Mouse (Mus musculus): ENCODE results near the gene Svbp. TPM values are rescaled to one million over a fixed set of nuclear protein-coding genes. Genes with fewer than 3 reads are reported as not detected.

Gene Svbp
- polyA plus RNA-seq, 1 experiment from 2014 or later = 301 TPM

- Histone ChIP-seq H3K9ac (ENCODE audit: low read length) (no peak overlapping the region), H3K4me3 (ENCODE audit: low read depth, low read length) (no peak overlapping the region), H3K36me3 (ENCODE audit: control insufficient read depth, insufficient read depth, low read length) (no peaks in the 10 kb centered on the region), H3K27me3 (replicated peaks; ENCODE audit: control insufficient read depth, insufficient read depth, low read length) (no peaks in the 10 kb centered on the region), H3K4me1 (ENCODE audit: control insufficient read depth, insufficient read depth, low read length) (no peaks in the 10 kb centered on the region), H3K9me3 (replicated peaks; ENCODE audit: control insufficient read depth, low read length) (no peaks in the 10 kb centered on the region), H3K27ac (ENCODE audit: low read depth, low read length) (no peak overlapping the region), H3K4me2 (ENCODE audit: low read length) (no peak overlapping the region)
- 85% methylated on average over 4 of the region's 4 CpGs for WGBS
- no peak for DNase-seq (ENCODE audit: low spot score)
- no peak for ATAC-seq
Observed at GRCm38 (mm10) chr4:119185771-119186170, 9.3 kb upstream of the Svbp start.

GRCm38 (mm10) chr4:119188060-119188785 is 6.9 kb upstream of the Svbp start:
- Histone ChIP-seq H3K4me2 (ENCODE audit: low read length) (no peak overlapping the region), H3K27ac (ENCODE audit: low read depth, low read length) (no peak overlapping the region), H3K4me3 (ENCODE audit: low read depth, low read length) (no peak overlapping the region), H3K27me3 (replicated peaks; ENCODE audit: control insufficient read depth, insufficient read depth, low read length) (no peaks in the 10 kb centered on the region), H3K4me1 (ENCODE audit: control insufficient read depth, insufficient read depth, low read length) (no peaks in the 10 kb centered on the region), H3K36me3 (ENCODE audit: control insufficient read depth, insufficient read depth, low read length) (no peaks in the 10 kb centered on the region), H3K9me3 (replicated peaks; ENCODE audit: control insufficient read depth, low read length) (no peaks in the 10 kb centered on the region), H3K9ac (ENCODE audit: low read length) (no peak overlapping the region)
- WGBS = 61% methylated on average over 11 of the region's 11 CpGs
- DNase-seq (ENCODE audit: low spot score) (no peak), ATAC-seq (no peak)

- WGBS = 64% methylated on average over 6 of the region's 6 CpGs
Observed at GRCm38 (mm10) chr4:119189392-119189791, 5.7 kb upstream of the Svbp start.

GRCm38 (mm10) chr4:119189864-119190263 is 5.2 kb upstream of the Svbp start, which contains the start of gene Ermap:
Ermap (minus strand) TSS chr4:119190011.
- no peak within 1 kb of the TSS for H3K4me2 ChIP-seq (ENCODE audit: low read length)
- H3K27ac ChIP-seq (ENCODE audit: low read depth, low read length) = no peak within 1 kb of the TSS
- no peaks in the 10 kb centered on the region for H3K9me3 ChIP-seq (replicated peaks; ENCODE audit: control insufficient read depth, low read length)
- H3K4me3 ChIP-seq (ENCODE audit: low read depth, low read length) = no peak within 1 kb of the TSS
- H3K4me1 ChIP-seq (ENCODE audit: control insufficient read depth, insufficient read depth, low read length) = no peaks in the 10 kb centered on the region
- DNase-seq (ENCODE audit: low spot score) (no peak), ATAC-seq (no peak)
- no peak within 1 kb of the TSS for H3K9ac ChIP-seq (ENCODE audit: low read length)
- WGBS = 73% methylated on average over 6 of the region's 6 CpGs
- H3K27me3 ChIP-seq (replicated peaks; ENCODE audit: control insufficient read depth, insufficient read depth, low read length) = no peaks in the 10 kb centered on the region
- H3K36me3 ChIP-seq (ENCODE audit: control insufficient read depth, insufficient read depth, low read length) = no peaks in the 10 kb centered on the region

More at GRCm38 (mm10) chr4:119189392-119189791, 5.7 kb upstream of the Svbp start:
- Histone ChIP-seq H3K36me3 (ENCODE audit: control insufficient read depth, insufficient read depth, low read length) (no peaks in the 10 kb centered on the region), H3K4me1 (ENCODE audit: control insufficient read depth, insufficient read depth, low read length) (no peaks in the 10 kb centered on the region), H3K4me3 (ENCODE audit: low read depth, low read length) (no peak overlapping the region), H3K4me2 (ENCODE audit: low read length) (no peak overlapping the region), H3K27ac (ENCODE audit: low read depth, low read length) (no peak overlapping the region), H3K9ac (ENCODE audit: low read length) (no peak overlapping the region), H3K27me3 (replicated peaks; ENCODE audit: control insufficient read depth, insufficient read depth, low read length) (no peaks in the 10 kb centered on the region), H3K9me3 (replicated peaks; ENCODE audit: control insufficient read depth, low read length) (no peaks in the 10 kb centered on the region)
- ATAC-seq (no peak), DNase-seq (ENCODE audit: low spot score) (no peak)

GRCm38 (mm10) chr4:119190618-119191017 is 4.5 kb upstream of the Svbp start:
- 88% methylated on average over 8 of the region's 8 CpGs for WGBS
- no peak overlapping the region for H3K4me3 ChIP-seq (ENCODE audit: low read depth, low read length)
- no peaks in the 10 kb centered on the region for H3K9me3 ChIP-seq (replicated peaks; ENCODE audit: control insufficient read depth, low read length)
- no peak overlapping the region for H3K9ac ChIP-seq (ENCODE audit: low read length)
- H3K4me2 ChIP-seq (ENCODE audit: low read length) = no peak overlapping the region
- no peak for ATAC-seq
- no peak for DNase-seq (ENCODE audit: low spot score)
- H3K27ac ChIP-seq (ENCODE audit: low read depth, low read length) = no peak overlapping the region
- H3K36me3 ChIP-seq (ENCODE audit: control insufficient read depth, insufficient read depth, low read length) = no peaks in the 10 kb centered on the region
- no peaks in the 10 kb centered on the region for H3K4me1 ChIP-seq (ENCODE audit: control insufficient read depth, insufficient read depth, low read length)
- no peaks in the 10 kb centered on the region for H3K27me3 ChIP-seq (replicated peaks; ENCODE audit: control insufficient read depth, insufficient read depth, low read length)

- 74% methylated on average over 3 of the region's 3 CpGs for WGBS
- no peaks in the 10 kb centered on the region for H3K9me3 ChIP-seq (replicated peaks; ENCODE audit: control insufficient read depth, low read length)
- H3K27ac ChIP-seq (ENCODE audit: low read depth, low read length) = no peak overlapping the region
- no peak for DNase-seq (ENCODE audit: low spot score)
- no peak for ATAC-seq
- no peaks in the 10 kb centered on the region for H3K27me3 ChIP-seq (replicated peaks; ENCODE audit: control insufficient read depth, insufficient read depth, low read length)
- H3K9ac ChIP-seq (ENCODE audit: low read length) = no peak overlapping the region
- no peak overlapping the region for H3K4me2 ChIP-seq (ENCODE audit: low read length)
- H3K36me3 ChIP-seq (ENCODE audit: control insufficient read depth, insufficient read depth, low read length) = no peaks in the 10 kb centered on the region
- H3K4me1 ChIP-seq (ENCODE audit: control insufficient read depth, insufficient read depth, low read length) = peaks cover 2% of the 10 kb centered on the region; the same call in 1 of the 2 replicates
- no peak overlapping the region for H3K4me3 ChIP-seq (ENCODE audit: low read depth, low read length)
Observed at GRCm38 (mm10) chr4:119191273-119191672, 3.8 kb upstream of the Svbp start.

- DNase-seq (ENCODE audit: low spot score) = no peak
- WGBS = 85% methylated on average over 4 of the region's 4 CpGs
- Histone ChIP-seq H3K36me3 (ENCODE audit: control insufficient read depth, insufficient read depth, low read length) (no peaks in the 10 kb centered on the region), H3K9ac (ENCODE audit: low read length) (no peak overlapping the region), H3K27me3 (replicated peaks; ENCODE audit: control insufficient read depth, insufficient read depth, low read length) (no peaks in the 10 kb centered on the region), H3K4me2 (ENCODE audit: low read length) (no peak overlapping the region), H3K27ac (ENCODE audit: low read depth, low read length) (no peak overlapping the region), H3K9me3 (replicated peaks; ENCODE audit: control insufficient read depth, low read length) (no peaks in the 10 kb centered on the region), H3K4me1 (ENCODE audit: control insufficient read depth, insufficient read depth, low read length) (peaks cover 14% of the 10 kb centered on the region), H3K4me3 (ENCODE audit: low read depth, low read length) (no peak overlapping the region)
- no peak for ATAC-seq
Observed at GRCm38 (mm10) chr4:119192757-119193156, 2.3 kb upstream of the Svbp start.

- Histone ChIP-seq H3K4me1 (ENCODE audit: control insufficient read depth, insufficient read depth, low read length) (peaks cover 18% of the 10 kb centered on the region), H3K9me3 (replicated peaks; ENCODE audit: control insufficient read depth, low read length) (no peaks in the 10 kb centered on the region), H3K27me3 (replicated peaks; ENCODE audit: control insufficient read depth, insufficient read depth, low read length) (no peaks in the 10 kb centered on the region), H3K9ac (ENCODE audit: low read length) (peak overlapping the region; percentile 79), H3K4me2 (ENCODE audit: low read length) (peak overlapping the region; percentile 76), H3K27ac (ENCODE audit: low read depth, low read length) (peak overlapping the region; percentile 68), H3K4me3 (ENCODE audit: low read depth, low read length) (peak overlapping the region; percentile 77), H3K36me3 (ENCODE audit: control insufficient read depth, insufficient read depth, low read length) (peaks cover 6% of the 10 kb centered on the region)
- ATAC-seq = peak; percentile 11; the same call in 1 of the 2 replicates
- DNase-seq (ENCODE audit: low spot score) = peak; percentile 20
- WGBS = 6% methylated on average over 18 of the region's 18 CpGs
Observed at GRCm38 (mm10) chr4:119195582-119196320, 645 bp downstream of the Svbp start.

- 90% methylated on average over 6 of the region's 6 CpGs for WGBS
- Histone ChIP-seq H3K36me3 (ENCODE audit: control insufficient read depth, insufficient read depth, low read length) (peaks cover 19% of the 10 kb centered on the region), H3K27me3 (replicated peaks; ENCODE audit: control insufficient read depth, insufficient read depth, low read length) (no peaks in the 10 kb centered on the region), H3K27ac (ENCODE audit: low read depth, low read length) (no peak overlapping the region), H3K9ac (ENCODE audit: low read length) (no peak overlapping the region), H3K4me2 (ENCODE audit: low read length) (peak overlapping the region; percentile 76; the same call in 1 of the 2 replicates), H3K9me3 (replicated peaks; ENCODE audit: control insufficient read depth, low read length) (no peaks in the 10 kb centered on the region), H3K4me3 (ENCODE audit: low read depth, low read length) (no peak overlapping the region), H3K4me1 (ENCODE audit: control insufficient read depth, insufficient read depth, low read length) (peaks cover 18% of the 10 kb centered on the region)
- DNase-seq (ENCODE audit: low spot score) (no peak), ATAC-seq (no peak)
Observed at GRCm38 (mm10) chr4:119198105-119198504, 3.0 kb downstream of the Svbp start.

Data from forebrain, embryonic 14.5 days (tissue).